Mouse (Mus musculus) midbrain, embryonic 10.5 days (tissue): ENCODE data around the gene Med9. TPM values are rescaled to one million over a fixed set of nuclear protein-coding genes. Genes with fewer than 3 reads are reported as not detected.

Experiments
- polyA plus RNA-seq: library from polyadenylated mRNA; unstranded; fragments of >200 nt; fragmentation: Nextera tagmentation; extraction: Ambion mirVana; gene quantifications from 2 replicates; pipeline ENCODE4 v1.2.1, GENCODE M21; 2016

Gene Med9
- polyA plus RNA-seq, 1 experiment from 2014 or later, result 55.9 TPM

Other genes starting within 250 kb of the Med9 start
- 2.9 and 3.4 TPM in 2 replicates for gene Pld6, start 160.6 kb upstream of the Med9 start, polyA plus RNA-seq
- gene Flcn, start 138.2 kb upstream of the Med9 start, polyA plus RNA-seq, result 31.7 and 32.7 TPM in 2 replicates
- gene Nt5m, start 108.8 kb upstream of the Med9 start, polyA plus RNA-seq, result 40.9 and 44.4 TPM in 2 replicates
- 249 and 250 TPM in 2 replicates for gene Cops3, start 108.4 kb upstream of the Med9 start, polyA plus RNA-seq
- gene Rasd1, start 16.7 kb downstream of the Med9 start, polyA plus RNA-seq, result 1.7 TPM in 2 replicates
- 8.6 and 10.8 TPM in 2 replicates for gene Pemt, start 98.3 kb downstream of the Med9 start, polyA plus RNA-seq
- gene Rai1, start 156.8 kb downstream of the Med9 start, polyA plus RNA-seq, result 23.4 and 23.9 TPM in 2 replicates